Mouse (Mus musculus) kidney, adult 2 months (tissue): Measurements from ENCODE around the gene Rpl6.

Experiments used
- CTCF ChIP-seq: fragments of 200-500 bp; conservative IDR thresholded peaks from 2 replicates; pipeline ENCODE4 v1.5.1; 2011; ENCODE audit warnings: low read depth, mild to moderate bottlenecking, control low read depth, low read length, moderate library complexity, mixed read lengths; ENCODE audit not compliant: insufficient read depth, insufficient read length
- POLR2A ChIP-seq: fragments of 200-500 bp; IDR thresholded peaks from one replicate; pipeline ENCODE4 v1.6.1; 2011; ENCODE audit warnings: low read depth, low read length, control low read depth

DNA sequence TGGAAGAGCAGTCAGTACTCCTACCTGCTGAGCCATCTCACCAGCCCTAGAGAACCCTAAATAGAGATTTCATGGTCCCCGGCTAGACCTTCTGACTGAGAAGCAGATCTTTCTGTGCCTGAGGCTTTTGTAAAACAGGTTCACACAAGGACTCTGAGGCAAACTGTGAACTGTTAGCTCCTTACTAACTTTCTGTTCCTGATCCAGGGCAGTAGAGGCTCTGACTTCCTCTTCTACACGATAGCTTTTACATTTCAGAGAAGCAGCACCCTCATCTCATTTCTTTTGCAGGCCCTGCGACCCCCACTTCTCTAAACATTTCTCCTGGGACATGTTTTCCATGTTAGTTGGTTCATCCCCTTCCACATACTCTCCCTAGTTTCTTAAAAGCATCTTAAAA is 45.4 kb downstream of the Rpl6 start:
- TF ChIP-seq CTCF (no peak), POLR2A (no peak)
